Mouse (Mus musculus) lung, postnatal 4 days (tissue): ENCODE measurements at regions not wholly inside any gene's neighbourhood (a gene's known extent, or its start where the extent isn't known, plus 50 kb on each side); places are given as distances from the start of the nearest gene placed in this dataset.
A peak's percentile ranks its signal among the peaks of the same experiment; 100 is the strongest.

Experiments used
- DNase-seq, 2 experiments: peaks; one replicate each; pipeline ENCODE4 v3.0.0; 2021

- DNase-seq: no peak
Observed at GRCm38 (mm10) chr6:31658447-31659199, 94.8 kb upstream of the Podxl start.

GRCm38 (mm10) chr6:31650791-31651476 is 87.2 kb upstream of the Podxl start:
- DNase-seq: no peak

GRCm38 (mm10) chr6:31645261-31645660 is 81.5 kb upstream of the Podxl start:
- DNase-seq: peak; percentile 41 to 65

- no peak for DNase-seq
Observed at GRCm38 (mm10) chr6:31644504-31644903, 80.7 kb upstream of the Podxl start.

- DNase-seq: peak; percentile 85 to 92
Observed at GRCm38 (mm10) chr6:31642451-31642942, 78.7 kb upstream of the Podxl start.

- DNase-seq: no peak
Observed at GRCm38 (mm10) chr6:31640745-31641144, 77.0 kb upstream of the Podxl start.

GRCm38 (mm10) chr6:31639460-31639859 is 75.7 kb upstream of the Podxl start:
- DNase-seq: peak; percentile 77 to 85

GRCm38 (mm10) chr6:31638434-31639220 is 74.8 kb upstream of the Podxl start:
- no peak for DNase-seq

- DNase-seq: no peak
Observed at GRCm38 (mm10) chr6:31637371-31638052, 73.7 kb upstream of the Podxl start.

GRCm38 (mm10) chr6:31636954-31637353 is 73.2 kb upstream of the Podxl start:
- DNase-seq: no peak

- no peak for DNase-seq
Observed at GRCm38 (mm10) chr6:31632485-31632884, 68.7 kb upstream of the Podxl start.

- DNase-seq: no peak
Observed at GRCm38 (mm10) chr6:31630009-31630408, 66.2 kb upstream of the Podxl start.

- peak; percentile 39 to 71 for DNase-seq
Observed at GRCm38 (mm10) chr6:31627912-31628311, 64.1 kb upstream of the Podxl start.

- DNase-seq: no peak
Observed at GRCm38 (mm10) chr6:31625055-31625454, 61.3 kb upstream of the Podxl start.

- DNase-seq: no peak
Observed at GRCm38 (mm10) chr6:31624374-31624773, 60.6 kb upstream of the Podxl start.

GRCm38 (mm10) chr6:31621023-31621422 is 57.2 kb upstream of the Podxl start:
- no peak for DNase-seq

- no peak for DNase-seq
Observed at GRCm38 (mm10) chr6:31618852-31619251, 55.1 kb upstream of the Podxl start.

GRCm38 (mm10) chr6:31617341-31617740 is 53.6 kb upstream of the Podxl start:
- peak; percentile 39 to 65 for DNase-seq

GRCm38 (mm10) chr6:31615426-31615970 is 51.7 kb upstream of the Podxl start:
- no peak for DNase-seq

GRCm38 (mm10) chr6:31614563-31614962 is 50.8 kb upstream of the Podxl start:
- no peak for DNase-seq

GRCm38 (mm10) chr6:31613590-31614319 is 50.0 kb upstream of the Podxl start:
- DNase-seq: peak; percentile 33 to 60
